Mouse (Mus musculus): ENCODE data around the gene Olfr1413.

Gene Olfr1413

GRCm38 (mm10) chr1:92571022-92571421 is at the start of gene Olfr1413:
Gene Olfr1413, plus strand, starts transcription at chr1:92571322.
- DNase-seq (ENCODE audit: low spot score): no peak

GRCm38 (mm10) chr1:92521376-92521775 is 49.7 kb upstream of the Olfr1413 start:
- peak; percentile 7 for DNase-seq (ENCODE audit: low spot score)

GRCm38 (mm10) chr1:92523764-92524163 is 47.4 kb upstream of the Olfr1413 start:
- no peak for DNase-seq (ENCODE audit: low spot score)

GRCm38 (mm10) chr1:92536972-92537371 is 34.1 kb upstream of the Olfr1413 start:
- DNase-seq (ENCODE audit: low spot score): no peak

GRCm38 (mm10) chr1:92539071-92539470 is 32.1 kb upstream of the Olfr1413 start:
- DNase-seq (ENCODE audit: low spot score): no peak

- DNase-seq (ENCODE audit: low spot score): no peak
These were observed 25.2 kb upstream of the Olfr1413 start for GRCm38 (mm10) chr1:92545929-92546328.

GRCm38 (mm10) chr1:92585479-92585878 is 14.4 kb downstream of the Olfr1413 start, which contains the start of gene Olfr1412:
Gene Olfr1412, plus strand, starts transcription at chr1:92585779.
- no peak for DNase-seq (ENCODE audit: low spot score)

- DNase-seq (ENCODE audit: low spot score): no peak
These were observed 23.0 kb downstream of the Olfr1413 start, which contains the start of gene Olfr1411 for GRCm38 (mm10) chr1:92594111-92594510. Gene Olfr1411, plus strand, starts transcription at chr1:92594411.

GRCm38 (mm10) chr1:92596019-92596418 is 24.9 kb downstream of the Olfr1413 start:
- no peak for DNase-seq (ENCODE audit: low spot score)

- no peak for DNase-seq (ENCODE audit: low spot score)
These were observed 34.4 kb downstream of the Olfr1413 start, which contains the start of gene Olfr1410 for GRCm38 (mm10) chr1:92605482-92605881. Gene Olfr1410, plus strand, starts transcription at chr1:92605782.

GRCm38 (mm10) chr1:92607711-92608110 is 36.6 kb downstream of the Olfr1413 start:
- DNase-seq (ENCODE audit: low spot score): no peak

GRCm38 (mm10) chr1:92611008-92611407 is 39.9 kb downstream of the Olfr1413 start:
- peak; percentile 54 for DNase-seq (ENCODE audit: low spot score)

- DNase-seq (ENCODE audit: low spot score): no peak
These were observed 42.1 kb downstream of the Olfr1413 start for GRCm38 (mm10) chr1:92613175-92613574.

GRCm38 (mm10) chr1:92614516-92614915 is 43.4 kb downstream of the Olfr1413 start:
- DNase-seq (ENCODE audit: low spot score): no peak

- DNase-seq (ENCODE audit: low spot score): no peak
These were observed 44.9 kb downstream of the Olfr1413 start for GRCm38 (mm10) chr1:92616046-92616445.

- DNase-seq (ENCODE audit: low spot score): no peak
These were observed 46.4 kb downstream of the Olfr1413 start, which contains the start of gene Olfr12 for GRCm38 (mm10) chr1:92617488-92617887. Gene Olfr12, plus strand, starts transcription at chr1:92617788.

- DNase-seq (ENCODE audit: low spot score): no peak
These were observed 47.2 kb downstream of the Olfr1413 start for GRCm38 (mm10) chr1:92618360-92618759.
